19 mouse cellular contexts compared by ENCODE assay signal in genomic region chr8:106605657-106606056, GRCm38 (mm10). TPM values are rescaled to one million over a fixed set of nuclear protein-coding genes. Genes with fewer than 3 reads are reported as not detected.
DNase-seq lines count a peak whose midpoint lies in the region; ATAC-seq and TF ChIP-seq lines count a peak whose summit lies in the region.
"Had no signal": no experiment of that assay in that cellular context is flagged by ENCODE, and none has a peak within 500 bp of the region (broad histone marks: within the 10 kb centered on the region; RNA-seq: fewer than 3 reads in every experiment).

No protein-coding gene starts in this region.

- H3K4me1 ChIP-seq in kidney, adult 2 months (ENCODE audit: control insufficient read depth, insufficient read depth, low read length) = peaks cover 7% of the 10 kb centered on the region; the same call in 1 of the 2 replicates
- H3K4me1 ChIP-seq in lung, embryonic 15.5 days = peaks cover 39% of the 10 kb centered on the region
- peaks cover 16% of the 10 kb centered on the region; the same call in 1 of the 2 replicates for H3K4me1 ChIP-seq in intestine, embryonic 15.5 days (replicated peaks)
- H3K4me1 ChIP-seq in stomach, embryonic 15.5 days = no peaks in the 10 kb centered on the region

- DNase-seq in kidney, adult 2 months = no peak
- no peak for DNase-seq in kidney, postnatal 25 days
- no peak for DNase-seq in lung, postnatal 36 days
- DNase-seq in thymus, postnatal 4 days = no peak
- DNase-seq in cerebellum, postnatal 36 days = no peak
- DNase-seq: adrenal gland, postnatal 36 days; cerebellum, adult 2 months; forebrain, postnatal 0 days; lung, adult 18-20 months; spleen, adult 18-20 months had no signal

- TF ChIP-seq POLR2A in kidney, adult 2 months (IDR thresholded peaks at IDR 0.05; ENCODE audit: low read depth, low read length) = no peak

- peak overlapping the region; percentile 53 for H3K4me2 ChIP-seq in lung, embryonic 15.5 days
- H3K4me2 ChIP-seq in intestine, embryonic 15.5 days (replicated peaks) = peak overlapping the region; percentile 53
- H3K4me2 ChIP-seq in stomach, embryonic 15.5 days = peak overlapping the region; percentile 34
- H3K4me2 ChIP-seq: midbrain, embryonic 15.5 days had no signal

- H3K9me3 ChIP-seq in lung, embryonic 15.5 days = no peaks in the 10 kb centered on the region
- H3K9me3 ChIP-seq in intestine, embryonic 15.5 days = no peaks in the 10 kb centered on the region
- no peaks in the 10 kb centered on the region for H3K9me3 ChIP-seq in stomach, embryonic 15.5 days
- H3K9me3 ChIP-seq: limb, embryonic 10.5 days; midbrain, embryonic 15.5 days had no signal

- H3K27ac ChIP-seq in kidney, adult 2 months (ENCODE audit: insufficient read depth, low read depth, low read length) = peak overlapping the region; percentile 48; the same call in 1 of the 2 replicates
- H3K27ac ChIP-seq in lung, embryonic 15.5 days = no peak overlapping the region
- 0 out of 2 replicates have a peak overlapping the region, but pooled peaks have one; percentile 5 for H3K27ac ChIP-seq in intestine, embryonic 15.5 days
- peak overlapping the region; percentile 63; the same call in 1 of the 2 replicates for H3K27ac ChIP-seq in stomach, embryonic 15.5 days
- H3K27ac ChIP-seq: kidney, postnatal 0 days; limb, embryonic 10.5 days; midbrain, embryonic 15.5 days had no signal

- no peaks in the 10 kb centered on the region for H3K27me3 ChIP-seq in kidney, adult 2 months (replicated peaks; ENCODE audit: control insufficient read depth, insufficient read depth, low read length)
- peaks cover 48% of the 10 kb centered on the region for H3K27me3 ChIP-seq in lung, embryonic 15.5 days
- peaks cover 20% of the 10 kb centered on the region for H3K27me3 ChIP-seq in intestine, embryonic 15.5 days (replicated peaks)
- H3K27me3 ChIP-seq in stomach, embryonic 15.5 days (replicated peaks) = peaks cover 29% of the 10 kb centered on the region

- H3K9ac ChIP-seq in lung, embryonic 15.5 days = no peak overlapping the region
- no peak overlapping the region for H3K9ac ChIP-seq in intestine, embryonic 15.5 days
- no peak overlapping the region for H3K9ac ChIP-seq in stomach, embryonic 15.5 days
- H3K9ac ChIP-seq: forebrain, postnatal 0 days; midbrain, embryonic 15.5 days had no signal

- H3K4me3 ChIP-seq in kidney, adult 2 months (ENCODE audit: insufficient read depth, low read depth, low read length) = peak overlapping the region; percentile 5; the same call in 1 of the 2 replicates
- peak overlapping the region; percentile 16; the same call in 1 of the 2 replicates for H3K4me3 ChIP-seq in lung, embryonic 15.5 days
- H3K4me3 ChIP-seq in intestine, embryonic 15.5 days (replicated peaks) = peak overlapping the region; percentile 18
- peak overlapping the region; percentile 21 for H3K4me3 ChIP-seq in stomach, embryonic 15.5 days (replicated peaks)
- H3K4me3 ChIP-seq: limb, embryonic 10.5 days; megakaryocyte, embryonic 14.5 days; midbrain, embryonic 15.5 days; myocyte had no signal

- no peak for TF ChIP-seq CTCF in kidney, adult 2 months (conservative IDR thresholded peaks at IDR 0.05; ENCODE audit: insufficient read depth, insufficient read length, low read depth, low read length)

- H3K36me3 ChIP-seq in kidney, adult 2 months (ENCODE audit: control insufficient read depth, insufficient read depth, low read length) = no peaks in the 10 kb centered on the region
- no peaks in the 10 kb centered on the region for H3K36me3 ChIP-seq in lung, embryonic 15.5 days
- H3K36me3 ChIP-seq in intestine, embryonic 15.5 days = no peaks in the 10 kb centered on the region
- H3K36me3 ChIP-seq in stomach, embryonic 15.5 days = no peaks in the 10 kb centered on the region
- H3K36me3 ChIP-seq: limb, embryonic 10.5 days; midbrain, embryonic 15.5 days had no signal

- ATAC-seq in lung, embryonic 15.5 days (ENCODE audit: borderline replicate concordance, extremely low read depth, low FRiP score, low TSS enrichment) = no peak
- no peak for ATAC-seq in intestine, embryonic 15.5 days
- no peak for ATAC-seq in stomach, embryonic 15.5 days (ENCODE audit: insufficient read depth, low FRiP score, low read depth)
- ATAC-seq: CD4-positive, CD25-positive, alpha-beta regulatory T cell, adult 4 months; forebrain, postnatal 0 days; midbrain, embryonic 15.5 days had no signal

- 57% methylated on average over 7 of the region's 7 CpGs for WGBS in kidney, adult 2 months
- WGBS in lung, embryonic 15.5 days = 43% methylated on average over 7 of the region's 7 CpGs
- 48% methylated on average over 7 of the region's 7 CpGs for WGBS in intestine, embryonic 15.5 days
- WGBS in stomach, embryonic 15.5 days = 45% methylated on average over 7 of the region's 7 CpGs

RNA-seq across cellular contexts. Expression of gene Cdh1, which starts 2.5 kb away (rescaled TPM):
- polyA plus RNA-seq in kidney, adult 2 months (2012; rRNA removed) = 68.7 and 81.7 TPM in 2 replicates
- 106 and 117 TPM in 2 replicates for polyA plus RNA-seq in lung, embryonic 15.5 days (2015; fragmentation: Nextera tagmentation; extraction: Ambion mirVana)
- 152 and 158 TPM in 2 replicates for polyA plus RNA-seq in intestine, embryonic 15.5 days (2015; fragmentation: Nextera tagmentation; extraction: Ambion mirVana)
- 163 and 189 TPM in 2 replicates for polyA plus RNA-seq in stomach, embryonic 15.5 days (2015; fragmentation: Nextera tagmentation; extraction: Ambion mirVana)

RNA-seq across cellular contexts. Expression of gene Gm10073, which starts 32.4 kb away (rescaled TPM):
- 34.0 and 102 TPM in 2 replicates for polyA plus RNA-seq in kidney, adult 2 months (2012; rRNA removed)
- polyA plus RNA-seq in lung, embryonic 15.5 days (2015; fragmentation: Nextera tagmentation; extraction: Ambion mirVana) = 8.3 and 9.0 TPM in 2 replicates
- 15.5 and 20.2 TPM in 2 replicates for polyA plus RNA-seq in intestine, embryonic 15.5 days (2015; fragmentation: Nextera tagmentation; extraction: Ambion mirVana)
- polyA plus RNA-seq in stomach, embryonic 15.5 days (2015; fragmentation: Nextera tagmentation; extraction: Ambion mirVana) = 11.0 and 48.1 TPM in 2 replicates
